Mouse (Mus musculus): Measurements from ENCODE around the gene Btbd11.

- TF ChIP-seq POLR2A (IDR thresholded peaks at IDR 0.05; ENCODE audit: extremely low read depth, insufficient read depth, low read length) (no peak), CTCF (IDR thresholded peaks at IDR 0.05; ENCODE audit: extremely low read depth, insufficient read depth, low read length) (no peak)
Observed at GRCm38 (mm10) chr10:85637580-85637979, 251.0 kb downstream of the Btbd11 start.

Data from cortical plate, adult 2 months (tissue).